Mouse (Mus musculus): ENCODE results near the gene Fig4. TPM values are rescaled to one million over a fixed set of nuclear protein-coding genes. Genes with fewer than 3 reads are reported as not detected.

The Fig4 gene
- polyA plus RNA-seq, 1 experiment, result 17.1 TPM

DNA sequence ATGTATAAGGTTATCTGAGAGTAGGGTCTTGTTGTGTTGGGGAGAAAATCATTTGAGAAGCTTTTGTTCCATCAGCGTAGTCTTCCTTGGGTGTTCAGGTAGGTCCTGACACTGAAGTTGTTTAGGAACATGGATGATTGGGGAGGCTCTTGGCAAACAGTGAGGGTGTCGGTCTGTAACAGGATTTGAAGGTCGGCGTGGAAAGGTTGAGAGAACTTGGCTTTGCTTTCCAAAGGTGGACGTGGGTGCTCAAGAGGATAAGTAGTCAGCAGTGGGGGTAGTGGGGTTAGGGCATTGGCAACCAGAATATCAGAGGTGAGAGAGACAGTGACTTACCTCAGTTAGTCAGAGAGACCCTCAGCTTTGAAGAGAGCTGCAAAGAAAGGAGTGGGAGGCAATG lies 136.9 kb downstream of the Fig4 start:
- H3K4me1 ChIP-seq (replicated peaks; ENCODE audit: control insufficient read depth, insufficient read depth, low read length), result no peaks in the 10 kb centered on the region
- TF ChIP-seq CTCF (IDR thresholded peaks at IDR 0.05; ENCODE audit: borderline replicate concordance, control insufficient read depth, extremely low read depth, insufficient read depth, low read length, poor library complexity) (no peak), POLR2A (IDR thresholded peaks at IDR 0.05; ENCODE audit: control insufficient read depth, extremely low read depth, insufficient read depth, low read length, poor library complexity) (no peak)
- H3K27me3 ChIP-seq (ENCODE audit: control insufficient read depth, insufficient read depth, low read length), result no peaks in the 10 kb centered on the region
- no peaks in the 10 kb centered on the region for H3K36me3 ChIP-seq (ENCODE audit: control insufficient read depth, insufficient read depth, low read length)
- no peak for DNase-seq
- no peak overlapping the region for H3K4me3 ChIP-seq (ENCODE audit: control insufficient read depth, insufficient read depth, low read length)
- 96% methylated on average over 5 of the region's 5 CpGs for WGBS
- no peak overlapping the region for H3K27ac ChIP-seq (ENCODE audit: control insufficient read depth, insufficient read depth, low read length)

DNA sequence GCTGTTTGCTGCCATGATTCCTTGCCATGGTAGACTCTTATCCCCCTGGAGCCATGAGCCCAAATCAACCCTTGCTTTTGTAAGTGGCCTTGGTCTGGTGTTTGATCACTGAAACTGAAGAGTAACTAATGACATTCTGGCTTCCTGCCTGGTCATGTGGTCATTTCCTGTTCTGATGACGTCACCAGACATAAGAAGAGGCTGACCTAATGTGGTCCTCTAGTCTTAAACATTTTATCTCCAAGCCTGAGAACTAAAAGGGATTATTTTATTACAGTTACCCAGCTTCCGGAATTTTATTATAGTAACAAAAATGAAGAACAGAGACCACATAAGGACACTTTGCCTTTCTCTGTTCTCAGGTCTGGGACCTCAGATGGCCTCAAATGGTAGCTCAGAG lies 140.0 kb downstream of the Fig4 start:
- Histone ChIP-seq H3K36me3 (ENCODE audit: control insufficient read depth, insufficient read depth, low read length) (no peaks in the 10 kb centered on the region), H3K4me3 (ENCODE audit: control insufficient read depth, insufficient read depth, low read length) (no peak overlapping the region)
- 60% methylated on average over 2 of the region's 2 CpGs for WGBS

DNA sequence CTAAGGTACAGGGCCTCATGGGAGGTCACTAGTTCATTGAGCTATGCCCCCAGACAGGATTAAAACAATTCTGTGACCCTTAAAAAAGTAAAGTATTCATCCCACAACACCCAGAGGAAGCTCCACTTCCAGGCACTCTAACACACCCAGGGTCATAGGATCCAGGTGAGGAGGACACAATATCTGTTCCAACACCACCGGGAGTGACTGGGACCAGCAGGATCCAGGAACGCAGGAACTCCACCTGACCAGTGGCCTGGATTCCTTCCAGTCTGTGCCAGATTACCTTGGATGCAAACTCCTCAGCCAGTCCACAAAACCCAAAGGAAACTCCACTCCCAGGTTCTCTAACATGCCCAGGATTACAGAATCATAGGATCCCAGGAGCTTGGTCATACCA lies 145.8 kb downstream of the Fig4 start:
- WGBS, result 96% methylated on average over 2 of the region's 2 CpGs
- TF ChIP-seq POLR2A (IDR thresholded peaks at IDR 0.05; ENCODE audit: control insufficient read depth, extremely low read depth, insufficient read depth, low read length, poor library complexity) (no peak), CTCF (IDR thresholded peaks at IDR 0.05; ENCODE audit: borderline replicate concordance, control insufficient read depth, extremely low read depth, insufficient read depth, low read length, poor library complexity) (no peak)
- Histone ChIP-seq H3K4me3 (ENCODE audit: control insufficient read depth, insufficient read depth, low read length) (no peak overlapping the region), H3K36me3 (ENCODE audit: control insufficient read depth, insufficient read depth, low read length) (no peaks in the 10 kb centered on the region), H3K27ac (ENCODE audit: control insufficient read depth, insufficient read depth, low read length) (no peak overlapping the region), H3K27me3 (ENCODE audit: control insufficient read depth, insufficient read depth, low read length) (no peaks in the 10 kb centered on the region), H3K4me1 (replicated peaks; ENCODE audit: control insufficient read depth, insufficient read depth, low read length) (no peaks in the 10 kb centered on the region)
- no peak for DNase-seq

More for the DNA sequence above, 140.0 kb downstream of the Fig4 start:
- no peak for DNase-seq
- Histone ChIP-seq H3K4me1 (replicated peaks; ENCODE audit: control insufficient read depth, insufficient read depth, low read length) (no peaks in the 10 kb centered on the region), H3K27ac (ENCODE audit: control insufficient read depth, insufficient read depth, low read length) (no peak overlapping the region), H3K27me3 (ENCODE audit: control insufficient read depth, insufficient read depth, low read length) (no peaks in the 10 kb centered on the region)
- no peak for TF ChIP-seq CTCF (IDR thresholded peaks at IDR 0.05; ENCODE audit: borderline replicate concordance, control insufficient read depth, extremely low read depth, insufficient read depth, low read length, poor library complexity)
- no peak for TF ChIP-seq POLR2A (IDR thresholded peaks at IDR 0.05; ENCODE audit: control insufficient read depth, extremely low read depth, insufficient read depth, low read length, poor library complexity)

DNA sequence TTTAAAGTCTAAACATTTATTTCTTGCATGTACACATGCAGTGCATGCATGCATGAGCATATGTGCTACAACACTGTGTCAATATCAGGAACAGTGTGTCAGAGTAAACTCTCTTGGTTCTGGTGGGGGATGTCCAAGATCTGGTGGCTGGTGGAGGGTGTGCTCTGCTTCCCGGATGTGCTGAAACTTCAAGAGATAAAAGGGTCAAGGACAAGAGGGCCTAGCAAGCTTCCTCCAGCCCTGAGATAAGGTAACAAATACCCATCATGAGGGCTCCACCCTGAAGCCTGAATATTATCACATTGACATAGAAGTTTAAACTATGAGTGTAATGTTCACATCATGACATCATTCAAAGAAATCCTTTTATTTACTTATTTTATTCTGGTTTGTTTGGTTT lies 146.4 kb downstream of the Fig4 start:
- Histone ChIP-seq H3K4me1 (replicated peaks; ENCODE audit: control insufficient read depth, insufficient read depth, low read length) (no peaks in the 10 kb centered on the region), H3K4me3 (ENCODE audit: control insufficient read depth, insufficient read depth, low read length) (no peak overlapping the region), H3K27ac (ENCODE audit: control insufficient read depth, insufficient read depth, low read length) (no peak overlapping the region), H3K27me3 (ENCODE audit: control insufficient read depth, insufficient read depth, low read length) (no peaks in the 10 kb centered on the region), H3K36me3 (ENCODE audit: control insufficient read depth, insufficient read depth, low read length) (no peaks in the 10 kb centered on the region)
- DNase-seq, result no peak
- WGBS, result 94% methylated on average over 1 of the region's 1 CpGs
- TF ChIP-seq POLR2A (IDR thresholded peaks at IDR 0.05; ENCODE audit: control insufficient read depth, extremely low read depth, insufficient read depth, low read length, poor library complexity) (no peak), CTCF (IDR thresholded peaks at IDR 0.05; ENCODE audit: borderline replicate concordance, control insufficient read depth, extremely low read depth, insufficient read depth, low read length, poor library complexity) (no peak)

DNA sequence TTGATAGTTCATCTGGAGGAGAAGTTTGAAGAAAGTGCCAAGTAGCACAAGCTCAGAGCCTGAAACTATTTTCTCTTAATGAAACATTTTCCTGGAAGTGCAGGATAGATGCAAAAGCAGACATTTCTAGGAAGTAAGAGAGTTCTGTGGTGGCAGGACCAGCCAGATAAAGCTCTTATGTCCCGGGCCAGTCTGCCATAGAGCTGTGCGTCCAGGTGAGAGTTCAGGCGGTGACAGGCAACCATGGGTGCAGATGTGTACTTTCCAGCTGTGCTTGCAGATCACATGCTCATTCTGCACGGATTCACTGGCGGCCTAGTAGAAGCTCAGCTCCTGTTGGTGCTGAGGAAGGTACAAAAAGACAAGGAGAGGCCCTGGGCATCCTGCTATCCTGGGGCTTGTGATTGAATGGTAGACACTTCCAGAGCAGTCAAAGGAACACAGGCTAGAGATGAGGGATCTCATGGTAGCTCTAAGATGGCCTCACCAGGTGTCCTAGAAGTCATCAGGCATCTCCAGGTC lies 149.8 kb downstream of the Fig4 start:
- Histone ChIP-seq H3K27ac (ENCODE audit: control insufficient read depth, insufficient read depth, low read length) (no peak overlapping the region), H3K36me3 (ENCODE audit: control insufficient read depth, insufficient read depth, low read length) (no peaks in the 10 kb centered on the region), H3K4me1 (replicated peaks; ENCODE audit: control insufficient read depth, insufficient read depth, low read length) (no peaks in the 10 kb centered on the region), H3K27me3 (ENCODE audit: control insufficient read depth, insufficient read depth, low read length) (no peaks in the 10 kb centered on the region), H3K4me3 (ENCODE audit: control insufficient read depth, insufficient read depth, low read length) (no peak overlapping the region)
- no peak for DNase-seq
- TF ChIP-seq CTCF (IDR thresholded peaks at IDR 0.05; ENCODE audit: borderline replicate concordance, control insufficient read depth, extremely low read depth, insufficient read depth, low read length, poor library complexity) (no peak), POLR2A (IDR thresholded peaks at IDR 0.05; ENCODE audit: control insufficient read depth, extremely low read depth, insufficient read depth, low read length, poor library complexity) (no peak)
- 91% methylated on average over 5 of the region's 5 CpGs for WGBS

DNA sequence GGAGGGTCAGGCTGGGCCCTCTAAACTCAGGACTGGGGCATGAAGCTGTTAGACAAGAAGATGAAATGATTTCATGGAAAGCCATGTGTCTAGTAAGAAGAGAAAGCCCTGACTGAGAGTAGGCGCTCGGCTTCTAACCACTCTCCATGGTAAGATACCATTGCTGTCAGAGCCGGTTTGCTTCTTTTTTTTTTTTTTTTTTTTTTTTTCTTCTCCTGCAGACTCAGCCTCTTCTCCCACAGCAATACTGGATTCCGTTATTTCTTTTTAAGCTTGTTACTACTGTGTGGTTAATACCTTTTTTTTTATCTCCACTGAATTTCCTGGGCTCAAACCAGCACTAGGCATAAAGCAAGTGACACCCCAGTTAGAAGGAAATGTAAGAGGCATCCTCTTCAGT lies 151.2 kb downstream of the Fig4 start:
- DNase-seq, result no peak
- Histone ChIP-seq H3K27ac (ENCODE audit: control insufficient read depth, insufficient read depth, low read length) (no peak overlapping the region), H3K4me1 (replicated peaks; ENCODE audit: control insufficient read depth, insufficient read depth, low read length) (no peaks in the 10 kb centered on the region), H3K36me3 (ENCODE audit: control insufficient read depth, insufficient read depth, low read length) (no peaks in the 10 kb centered on the region), H3K4me3 (ENCODE audit: control insufficient read depth, insufficient read depth, low read length) (no peak overlapping the region), H3K27me3 (ENCODE audit: control insufficient read depth, insufficient read depth, low read length) (no peaks in the 10 kb centered on the region)
- TF ChIP-seq CTCF (IDR thresholded peaks at IDR 0.05; ENCODE audit: borderline replicate concordance, control insufficient read depth, extremely low read depth, insufficient read depth, low read length, poor library complexity), result no peak
- TF ChIP-seq POLR2A (IDR thresholded peaks at IDR 0.05; ENCODE audit: control insufficient read depth, extremely low read depth, insufficient read depth, low read length, poor library complexity), result no peak
- WGBS, result 86% methylated on average over 4 of the region's 4 CpGs

DNA sequence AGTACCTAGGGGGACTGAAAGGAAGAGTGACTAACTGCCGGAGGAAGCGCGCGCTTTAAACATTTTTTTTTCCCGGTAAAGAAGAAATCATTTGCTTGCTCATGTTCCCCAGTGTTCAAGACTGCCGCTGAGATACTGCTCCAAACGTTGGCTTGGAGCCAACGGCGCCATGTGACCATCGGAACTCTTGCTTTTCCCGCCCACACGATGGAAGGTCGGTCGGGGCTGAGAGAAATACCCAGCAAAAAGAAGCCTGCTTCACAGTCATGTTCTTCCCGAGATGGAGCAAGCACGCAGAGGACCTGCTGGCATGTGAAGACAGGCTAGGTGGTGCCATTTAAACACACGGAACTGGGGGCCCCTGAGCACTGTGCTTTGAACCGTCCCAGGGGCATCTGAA lies 151.6 kb downstream of the Fig4 start:
- no peak overlapping the region for H3K4me3 ChIP-seq (ENCODE audit: control insufficient read depth, insufficient read depth, low read length)
- 77% methylated on average over 18 of the region's 18 CpGs for WGBS
- no peaks in the 10 kb centered on the region for H3K4me1 ChIP-seq (replicated peaks; ENCODE audit: control insufficient read depth, insufficient read depth, low read length)
- no peaks in the 10 kb centered on the region for H3K36me3 ChIP-seq (ENCODE audit: control insufficient read depth, insufficient read depth, low read length)
- no peak for DNase-seq
- no peak overlapping the region for H3K27ac ChIP-seq (ENCODE audit: control insufficient read depth, insufficient read depth, low read length)
- H3K27me3 ChIP-seq (ENCODE audit: control insufficient read depth, insufficient read depth, low read length), result no peaks in the 10 kb centered on the region
- TF ChIP-seq CTCF (IDR thresholded peaks at IDR 0.05; ENCODE audit: borderline replicate concordance, control insufficient read depth, extremely low read depth, insufficient read depth, low read length, poor library complexity) (no peak), POLR2A (IDR thresholded peaks at IDR 0.05; ENCODE audit: control insufficient read depth, extremely low read depth, insufficient read depth, low read length, poor library complexity) (no peak)
